Mouse (Mus musculus) embryo, embryonic 11 days (tissue): ENCODE data around the gene Gm10406.
"Not testable (repeated sequence)": the region's sequence is repeated elsewhere in the genome, so short reads cannot be mapped to it uniquely, and the experiment has no call there.

ENCODE experiments used
- DNase-seq: peaks from one replicate; pipeline ENCODE4 v3.0.0-alpha.2; 2015

Gene Gm10406

DNA sequence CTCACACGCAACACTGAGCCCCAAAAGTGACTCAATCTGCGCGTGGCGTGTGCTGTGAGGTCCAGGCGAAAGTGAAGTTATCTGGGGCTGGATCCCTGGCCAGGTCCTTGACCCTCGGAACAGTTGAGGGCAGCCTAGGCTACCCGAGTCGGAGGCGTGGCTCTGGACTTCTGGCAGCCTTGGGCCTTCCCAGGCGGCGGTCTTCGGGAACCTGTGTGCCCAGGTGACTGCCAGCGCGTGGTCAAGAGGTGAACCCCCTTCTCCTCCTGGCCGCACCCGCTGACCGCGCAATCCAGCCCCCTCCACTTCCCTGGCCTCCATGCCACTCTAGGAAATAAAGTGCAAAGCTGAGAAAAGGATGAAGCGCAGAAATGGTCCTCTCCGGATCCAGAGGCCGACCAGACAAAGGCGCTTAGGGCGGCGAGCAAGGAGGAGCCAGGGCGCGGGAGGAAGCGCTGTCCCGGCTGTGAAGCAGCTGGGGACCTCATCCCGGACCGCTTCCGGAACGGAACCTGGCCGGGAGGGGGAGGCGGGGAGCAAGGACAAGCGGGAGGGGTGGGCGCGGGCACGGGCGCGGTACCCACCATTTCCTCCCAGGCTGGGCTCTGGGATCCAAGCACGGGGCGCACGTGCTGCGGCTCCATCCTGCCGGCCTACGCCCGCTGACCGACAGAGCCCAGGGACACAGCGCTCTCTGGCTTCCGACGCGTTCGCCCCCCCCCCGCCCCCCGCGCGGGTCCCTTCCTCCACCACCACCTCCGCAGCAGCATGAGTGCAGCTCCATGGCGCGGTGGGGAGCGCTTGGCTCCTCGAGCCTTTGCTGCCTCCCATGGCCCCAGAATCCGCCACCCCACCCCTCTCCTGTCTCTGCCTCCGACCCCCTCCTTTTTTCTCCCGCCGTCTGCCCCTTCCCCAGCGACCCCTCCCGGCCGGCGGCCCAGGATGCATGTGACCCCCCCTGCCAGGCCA is at the start of gene Gm10406:
Gene Gm10406, minus strand, starts transcription at position 669 of the 969 bp plus-strand sequence.
- DNase-seq: peak; percentile 40

DNA sequence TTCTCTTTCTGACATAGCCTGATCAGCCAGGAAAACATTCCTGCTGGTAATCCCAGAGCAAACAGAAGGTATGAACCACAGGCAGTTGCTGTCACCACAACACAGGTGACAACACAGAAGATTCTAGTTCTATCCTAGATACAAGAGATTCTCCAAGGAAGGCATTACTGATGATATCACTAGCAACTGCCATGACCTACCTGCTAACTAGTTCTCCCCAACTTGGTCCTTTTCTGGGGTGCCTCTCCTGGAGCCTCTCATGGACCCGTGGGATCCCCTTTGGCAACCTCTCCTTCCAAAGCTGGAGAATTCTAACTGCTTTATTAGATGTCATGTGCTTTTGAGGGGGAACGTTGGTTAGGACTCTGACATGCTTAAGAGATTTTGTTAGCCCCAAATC is 17.6 kb upstream of the Gm10406 start, which contains the start of gene Gm3685:
Gene Gm3685, minus strand, starts transcription at position 101 of the 400 bp plus-strand sequence.
- DNase-seq: not testable (repeated sequence)

DNA sequence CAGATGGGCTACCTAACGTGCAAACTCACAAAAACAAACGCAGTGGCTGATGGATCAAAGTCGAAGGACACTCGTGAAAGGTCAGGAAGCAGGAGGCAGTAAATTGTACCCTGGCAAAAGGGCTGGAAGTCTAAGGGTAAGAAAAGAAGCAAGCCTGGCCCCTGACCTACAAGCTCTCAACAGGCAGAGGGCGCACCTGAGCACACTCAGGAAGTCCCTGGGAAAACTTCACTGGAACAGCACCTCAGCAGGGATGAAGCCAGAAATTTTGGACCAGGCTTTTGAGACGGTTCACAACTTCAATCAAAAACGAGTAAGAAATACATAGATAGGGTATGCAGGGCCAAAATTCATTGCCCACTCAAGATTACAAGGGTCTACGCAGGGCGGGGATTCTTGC is 975 bp downstream of the Gm10406 start:
- not testable (repeated sequence) for DNase-seq

DNA sequence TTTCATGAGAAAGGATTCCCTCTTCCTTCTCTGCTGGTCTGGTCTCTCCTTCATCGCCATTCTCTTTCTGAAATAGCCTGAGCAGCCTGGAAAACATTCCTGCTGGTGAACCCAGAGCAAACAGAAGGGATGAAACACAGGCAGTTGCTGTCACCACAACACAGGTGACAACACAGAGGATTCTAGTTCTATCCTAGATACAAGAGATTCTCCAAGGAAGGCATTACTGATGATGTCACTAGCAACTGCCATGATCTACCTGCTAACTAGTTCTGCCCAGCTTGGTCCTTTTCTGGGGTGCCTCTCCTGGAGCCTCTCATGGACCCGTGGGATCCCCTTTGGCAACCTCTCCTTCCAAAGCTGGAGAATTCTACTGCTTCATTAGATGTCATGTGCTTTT is 53.5 kb downstream of the Gm10406 start, which contains the start of gene Gm6356:
Gene Gm6356, minus strand, starts transcription at position 101 of the 400 bp plus-strand sequence.
- not testable (repeated sequence) for DNase-seq
